Mouse (Mus musculus) embryonic fibroblast, embryonic 13.5 days (primary cell): ENCODE results near the gene Kirrel3.

Experiments
- CTCF ChIP-seq: IDR thresholded peaks from 2 replicates; pipeline ENCODE4 v1.5.1; 2011; ENCODE audit warnings: mild to moderate bottlenecking, control low read depth, low read length, moderate library complexity, borderline replicate concordance; ENCODE audit not compliant: insufficient read depth
- POLR2A ChIP-seq: IDR thresholded peaks from 2 replicates; pipeline ENCODE4 v1.6.1; 2011; ENCODE audit warnings: low read depth, mild to moderate bottlenecking, control low read depth, low read length, moderate library complexity

- TF ChIP-seq CTCF = no peak
- no peak for TF ChIP-seq POLR2A
These were observed 470.8 kb downstream of the Kirrel3 start for GRCm38 (mm10) chr9:34956512-34956911.
